Mouse (Mus musculus) kidney, adult 2 months (tissue): ENCODE measurements around the gene Fbxw8. TPM values are rescaled to one million over a fixed set of nuclear protein-coding genes. Genes with fewer than 3 reads are reported as not detected.

ENCODE experiments used
- DNase-seq: peaks from one replicate; pipeline ENCODE4 v3.0.0; 2021
- H3K27ac ChIP-seq: fragments of 200-500 bp; 2 replicates; pipeline ENCODE4 v1.5.1; 2012; ENCODE audit warnings: low read depth, low read length, control low read depth, inconsistent platforms; ENCODE audit not compliant: insufficient read depth
- H3K27me3 ChIP-seq: fragments of 200-500 bp; replicated peaks from 2 replicates; pipeline ENCODE4 v1.6.1; 2012; ENCODE audit warnings: mild to moderate bottlenecking, moderate library complexity, low read length, inconsistent platforms; ENCODE audit not compliant: control insufficient read depth, insufficient read depth
- H3K36me3 ChIP-seq: fragments of 200-500 bp; 2 replicates; pipeline ENCODE4 v1.6.1; 2012; ENCODE audit warnings: mild to moderate bottlenecking, moderate library complexity, low read length, inconsistent platforms; ENCODE audit not compliant: control insufficient read depth, insufficient read depth
- H3K4me1 ChIP-seq: fragments of 200-500 bp; 2 replicates; pipeline ENCODE4 v1.6.1; 2011; ENCODE audit warnings: low read length; ENCODE audit not compliant: control insufficient read depth, insufficient read depth
- H3K4me3 ChIP-seq: fragments of 200-500 bp; 2 replicates; pipeline ENCODE4 v1.5.1; 2011; ENCODE audit warnings: mild to moderate bottlenecking, low read depth, low read length, control low read depth; ENCODE audit not compliant: insufficient read depth
- CTCF ChIP-seq: fragments of 200-500 bp; conservative IDR thresholded peaks from 2 replicates; pipeline ENCODE4 v1.5.1; 2011; ENCODE audit warnings: low read depth, mild to moderate bottlenecking, control low read depth, low read length, moderate library complexity, mixed read lengths; ENCODE audit not compliant: insufficient read depth, insufficient read length
- POLR2A ChIP-seq: fragments of 200-500 bp; IDR thresholded peaks from one replicate; pipeline ENCODE4 v1.6.1; 2011; ENCODE audit warnings: low read depth, low read length, control low read depth
- WGBS: fragments of 180-500 bp; shearing (Covaris S2); methylation state at CpG from one replicate; pipeline ENCODE4 v1.1.7; 2018; 5-methylcytosine and 5-hydroxymethylcytosine counted together
- polyA plus RNA-seq: library from polyadenylated mRNA; depleted of rRNA; stranded (reverse); fragments of >200 nt; gene quantifications from 2 replicates; pipeline ENCODE4 v1.2.3, GENCODE M21; 2012

Fbxw8 gene
- polyA plus RNA-seq, 1 experiment: 60.8 TPM

- Histone ChIP-seq H3K27ac (no peak overlapping the region), H3K4me1 (no peaks in the 10 kb centered on the region), H3K36me3 (no peaks in the 10 kb centered on the region), H3K4me3 (peak overlapping the region; percentile 57), H3K27me3 (no peaks in the 10 kb centered on the region)
- DNase-seq: no peak
- WGBS: 8% methylated on average over 12 of the region's 12 CpGs
- TF ChIP-seq CTCF (no peak), POLR2A (no peak)
These were observed 126.2 kb downstream of the Fbxw8 start for GRCm38 (mm10) chr5:118029035-118029408.

GRCm38 (mm10) chr5:118028191-118029034 lies 126.9 kb downstream of the Fbxw8 start:
- Histone ChIP-seq H3K27me3 (no peaks in the 10 kb centered on the region), H3K4me3 (peak overlapping the region; percentile 57), H3K4me1 (no peaks in the 10 kb centered on the region), H3K27ac (no peak overlapping the region), H3K36me3 (no peaks in the 10 kb centered on the region)
- TF ChIP-seq CTCF (no peak), POLR2A (no peak)
- DNase-seq: peak; percentile 37
- 1% methylated on average over 76 of the region's 79 CpGs for WGBS

GRCm38 (mm10) chr5:118027698-118028190 lies 127.5 kb downstream of the Fbxw8 start, which contains the start of gene Tesc:
Gene Tesc (plus strand): TSS chr5:118027743.
- no peaks in the 10 kb centered on the region for H3K4me1 ChIP-seq
- no peaks in the 10 kb centered on the region for H3K36me3 ChIP-seq
- no peak for TF ChIP-seq CTCF
- TF ChIP-seq POLR2A: no peak
- H3K27me3 ChIP-seq: no peaks in the 10 kb centered on the region
- peak; percentile 32 for DNase-seq
- no peak within 1 kb of the TSS for H3K27ac ChIP-seq
- H3K4me3 ChIP-seq: peak within 1 kb of the TSS; percentile 57
- 1% methylated on average over 62 of the region's 63 CpGs for WGBS

- 8% methylated on average over 39 of the region's 39 CpGs for whole genome bisulfite sequencing
- Histone ChIP-seq H3K4me1 (no peaks in the 10 kb centered on the region), H3K4me3 (peak overlapping the region; percentile 57; the same call in 1 of the 2 replicates), H3K27me3 (no peaks in the 10 kb centered on the region), H3K36me3 (no peaks in the 10 kb centered on the region), H3K27ac (no peak overlapping the region)
- TF ChIP-seq POLR2A: no peak
- no peak for TF ChIP-seq CTCF
- DNase-seq: no peak
These were observed 128.1 kb downstream of the Fbxw8 start for GRCm38 (mm10) chr5:118027101-118027697.

GRCm38 (mm10) chr5:118026343-118026742 lies 128.9 kb downstream of the Fbxw8 start:
- Histone ChIP-seq H3K27me3 (no peaks in the 10 kb centered on the region), H3K4me3 (no peak overlapping the region), H3K27ac (no peak overlapping the region), H3K36me3 (no peaks in the 10 kb centered on the region), H3K4me1 (no peaks in the 10 kb centered on the region)
- 25% methylated on average over 13 of the region's 13 CpGs for WGBS
- no peak for DNase-seq
- TF ChIP-seq CTCF (no peak), POLR2A (no peak)

GRCm38 (mm10) chr5:118025880-118026279 lies 129.4 kb downstream of the Fbxw8 start:
- WGBS: 29% methylated on average over 12 of the region's 12 CpGs
- Histone ChIP-seq H3K27ac (no peak overlapping the region), H3K36me3 (no peaks in the 10 kb centered on the region), H3K4me3 (no peak overlapping the region), H3K27me3 (no peaks in the 10 kb centered on the region), H3K4me1 (no peaks in the 10 kb centered on the region)
- no peak for DNase-seq
- no peak for TF ChIP-seq CTCF

GRCm38 (mm10) chr5:118023053-118023452 lies 132.2 kb downstream of the Fbxw8 start:
- DNase-seq: no peak
- 70% methylated on average over 3 of the region's 3 CpGs for WGBS
- Histone ChIP-seq H3K27me3 (no peaks in the 10 kb centered on the region), H3K36me3 (no peaks in the 10 kb centered on the region), H3K27ac (no peak overlapping the region), H3K4me3 (no peak overlapping the region), H3K4me1 (no peaks in the 10 kb centered on the region)
- TF ChIP-seq POLR2A (no peak), CTCF (no peak)
